Mouse (Mus musculus): ENCODE measurements around the gene Ppp1r32. TPM values are rescaled to one million over a fixed set of nuclear protein-coding genes. Genes with fewer than 3 reads are reported as not detected.
A peak's percentile ranks its signal among the peaks of the same experiment; 100 is the strongest.

Ppp1r32 gene
- polyA plus RNA-seq, 1 experiment from 2014 or later: 27.8 TPM

- H3K4me2 ChIP-seq (replicated peaks; ENCODE audit: low read depth): no peak overlapping the region
- no peaks in the 10 kb centered on the region for H3K9me3 ChIP-seq (ENCODE audit: control insufficient read depth)
- no peak overlapping the region for H3K27ac ChIP-seq (ENCODE audit: low read depth, low read length)
- no peak for TF ChIP-seq CTCF (IDR thresholded peaks at IDR 0.05; ENCODE audit: low read depth)
- peaks cover 43% of the 10 kb centered on the region for H3K36me3 ChIP-seq (ENCODE audit: control insufficient read depth, insufficient read depth)
- no peak overlapping the region for H3K4me3 ChIP-seq (ENCODE audit: low read depth, low read length)
- H3K27me3 ChIP-seq (replicated peaks; ENCODE audit: control insufficient read depth, insufficient read depth, low read length): no peaks in the 10 kb centered on the region
- no peaks in the 10 kb centered on the region for H3K4me1 ChIP-seq (replicated peaks; ENCODE audit: control insufficient read depth, insufficient read depth, low read length)
- no peak for ATAC-seq
- no peak overlapping the region for H3K9ac ChIP-seq (ENCODE audit: low read depth, low read length)
- WGBS: 88% methylated on average over 2 of the region's 2 CpGs
Observed at GRCm38 (mm10) chr19:10496976-10497375, 14.2 kb upstream of the Ppp1r32 start.

- TF ChIP-seq CTCF (IDR thresholded peaks at IDR 0.05; ENCODE audit: low read depth): no peak
- peak; percentile 48; the same call in 1 of the 2 replicates for ATAC-seq
- H3K9ac ChIP-seq (ENCODE audit: low read depth, low read length): no peak overlapping the region
Observed at GRCm38 (mm10) chr19:10495670-10496069, 12.9 kb upstream of the Ppp1r32 start.

GRCm38 (mm10) chr19:10486264-10486738 is 3.6 kb upstream of the Ppp1r32 start:
- Histone ChIP-seq H3K4me1 (replicated peaks; ENCODE audit: control insufficient read depth, insufficient read depth, low read length) (peaks cover 8% of the 10 kb centered on the region), H3K27me3 (replicated peaks; ENCODE audit: control insufficient read depth, insufficient read depth, low read length) (no peaks in the 10 kb centered on the region), H3K9me3 (ENCODE audit: control insufficient read depth) (no peaks in the 10 kb centered on the region), H3K36me3 (ENCODE audit: control insufficient read depth, insufficient read depth) (no peaks in the 10 kb centered on the region), H3K27ac (ENCODE audit: low read depth, low read length) (peak overlapping the region; percentile 73), H3K9ac (ENCODE audit: low read depth, low read length) (no peak overlapping the region), H3K4me2 (replicated peaks; ENCODE audit: low read depth) (peak overlapping the region; percentile 51), H3K4me3 (ENCODE audit: low read depth, low read length) (no peak overlapping the region)
- TF ChIP-seq CTCF (IDR thresholded peaks at IDR 0.05; ENCODE audit: low read depth): peak; percentile 96
- WGBS: 14% methylated on average over 9 of the region's 9 CpGs
- ATAC-seq: peak; percentile 55

More at GRCm38 (mm10) chr19:10495670-10496069, 12.9 kb upstream of the Ppp1r32 start:
- Histone ChIP-seq H3K27ac (ENCODE audit: low read depth, low read length) (no peak overlapping the region), H3K36me3 (ENCODE audit: control insufficient read depth, insufficient read depth) (peaks cover 30% of the 10 kb centered on the region), H3K4me3 (ENCODE audit: low read depth, low read length) (no peak overlapping the region), H3K27me3 (replicated peaks; ENCODE audit: control insufficient read depth, insufficient read depth, low read length) (no peaks in the 10 kb centered on the region), H3K9me3 (ENCODE audit: control insufficient read depth) (no peaks in the 10 kb centered on the region), H3K4me2 (replicated peaks; ENCODE audit: low read depth) (no peak overlapping the region), H3K4me1 (replicated peaks; ENCODE audit: control insufficient read depth, insufficient read depth, low read length) (no peaks in the 10 kb centered on the region)
- WGBS: 89% methylated on average over 1 of the region's 1 CpGs

- no peak overlapping the region for H3K4me3 ChIP-seq (ENCODE audit: low read depth, low read length)
- peaks cover 8% of the 10 kb centered on the region for H3K4me1 ChIP-seq (replicated peaks; ENCODE audit: control insufficient read depth, insufficient read depth, low read length)
- peak; percentile 90 for ATAC-seq
- no peak for TF ChIP-seq CTCF (IDR thresholded peaks at IDR 0.05; ENCODE audit: low read depth)
- H3K4me2 ChIP-seq (replicated peaks; ENCODE audit: low read depth): no peak overlapping the region
- no peaks in the 10 kb centered on the region for H3K9me3 ChIP-seq (ENCODE audit: control insufficient read depth)
- no peak overlapping the region for H3K9ac ChIP-seq (ENCODE audit: low read depth, low read length)
- peak overlapping the region; percentile 62 for H3K27ac ChIP-seq (ENCODE audit: low read depth, low read length)
- WGBS: 24% methylated on average over 4 of the region's 4 CpGs
- no peaks in the 10 kb centered on the region for H3K36me3 ChIP-seq (ENCODE audit: control insufficient read depth, insufficient read depth)
- no peaks in the 10 kb centered on the region for H3K27me3 ChIP-seq (replicated peaks; ENCODE audit: control insufficient read depth, insufficient read depth, low read length)
Observed at GRCm38 (mm10) chr19:10479541-10479940, 3.2 kb downstream of the Ppp1r32 start.

- ATAC-seq: no peak
Observed at GRCm38 (mm10) chr19:10473779-10474178, 8.9 kb downstream of the Ppp1r32 start.

GRCm38 (mm10) chr19:10472958-10473357 is 9.8 kb downstream of the Ppp1r32 start:
- H3K36me3 ChIP-seq (ENCODE audit: control insufficient read depth, insufficient read depth): no peaks in the 10 kb centered on the region
- no peaks in the 10 kb centered on the region for H3K9me3 ChIP-seq (ENCODE audit: control insufficient read depth)
- no peak for ATAC-seq
- no peak overlapping the region for H3K4me2 ChIP-seq (replicated peaks; ENCODE audit: low read depth)
- WGBS: 72% methylated on average over 3 of the region's 3 CpGs
- TF ChIP-seq CTCF (IDR thresholded peaks at IDR 0.05; ENCODE audit: low read depth): no peak
- H3K4me1 ChIP-seq (replicated peaks; ENCODE audit: control insufficient read depth, insufficient read depth, low read length): no peaks in the 10 kb centered on the region
- H3K27ac ChIP-seq (ENCODE audit: low read depth, low read length): no peak overlapping the region
- no peak overlapping the region for H3K4me3 ChIP-seq (ENCODE audit: low read depth, low read length)
- no peak overlapping the region for H3K9ac ChIP-seq (ENCODE audit: low read depth, low read length)
- H3K27me3 ChIP-seq (replicated peaks; ENCODE audit: control insufficient read depth, insufficient read depth, low read length): no peaks in the 10 kb centered on the region

More at GRCm38 (mm10) chr19:10473779-10474178, 8.9 kb downstream of the Ppp1r32 start:
- no peaks in the 10 kb centered on the region for H3K36me3 ChIP-seq (ENCODE audit: control insufficient read depth, insufficient read depth)
- no peaks in the 10 kb centered on the region for H3K9me3 ChIP-seq (ENCODE audit: control insufficient read depth)
- H3K27me3 ChIP-seq (replicated peaks; ENCODE audit: control insufficient read depth, insufficient read depth, low read length): no peaks in the 10 kb centered on the region
- WGBS: 24% methylated on average over 6 of the region's 6 CpGs
- no peak overlapping the region for H3K4me3 ChIP-seq (ENCODE audit: low read depth, low read length)
- no peak overlapping the region for H3K9ac ChIP-seq (ENCODE audit: low read depth, low read length)
- H3K4me2 ChIP-seq (replicated peaks; ENCODE audit: low read depth): no peak overlapping the region
- no peaks in the 10 kb centered on the region for H3K4me1 ChIP-seq (replicated peaks; ENCODE audit: control insufficient read depth, insufficient read depth, low read length)
- no peak overlapping the region for H3K27ac ChIP-seq (ENCODE audit: low read depth, low read length)
- TF ChIP-seq CTCF (IDR thresholded peaks at IDR 0.05; ENCODE audit: low read depth): peak; percentile 32

Data from intestine, postnatal 0 days (tissue).